Mouse (Mus musculus) spleen, embryonic (tissue): Measurements from ENCODE around the gene Arhgef3.

Experiments used
- CTCF ChIA-PET: fragments of 350-600 bp; sonication (Branson Sonifier 250); formaldehyde crosslinking; loops from one replicate; lab custom pipeline; 2022; lab: Charles Lee

Gene Arhgef3

DNA sequence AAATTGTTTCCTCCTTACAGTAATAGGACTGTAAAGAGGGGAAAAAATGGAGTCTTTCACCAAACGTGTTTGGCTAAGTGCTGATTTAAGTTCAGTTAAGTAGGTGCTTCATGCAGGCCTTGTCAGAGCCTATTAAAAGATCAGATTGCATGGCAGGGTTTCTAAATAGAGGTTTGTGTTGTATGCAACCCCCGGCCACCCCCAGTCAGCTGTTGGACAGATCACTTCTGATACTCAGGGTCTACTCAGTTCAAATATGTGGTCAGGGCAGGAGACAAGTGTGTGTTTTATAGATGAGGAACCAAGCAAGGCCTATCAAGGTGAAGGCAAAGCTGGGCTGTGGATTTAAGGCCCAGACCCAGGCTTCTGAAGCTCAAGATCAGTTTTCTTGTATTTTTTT, 44.1 kb downstream of the Arhgef3 start:
- CTCF ChIA-PET, result interaction anchor here (0.6 kb wide), 1 partner anchor 212 kb away, joined by 3 read pairs; no protein-coding TSS in a partner anchor

DNA sequence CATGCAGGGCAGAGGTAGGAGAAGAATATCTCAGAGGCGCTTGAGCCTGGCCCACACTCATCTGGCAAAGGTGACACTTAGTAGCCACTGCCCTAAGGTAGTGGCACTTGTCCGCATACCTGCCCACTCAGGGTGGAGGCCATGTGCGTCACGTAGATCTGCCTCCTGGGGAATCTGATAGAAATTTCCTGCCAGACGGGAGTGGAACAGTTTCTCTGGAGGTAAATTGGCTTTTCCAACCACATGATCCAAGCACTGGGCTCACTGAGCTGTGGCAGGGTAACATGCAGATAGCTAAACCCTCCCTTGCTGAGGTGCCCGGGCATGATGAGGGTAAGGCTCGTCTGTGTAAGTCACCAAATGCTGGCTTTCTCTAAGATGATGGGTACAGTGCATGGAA, 46.1 kb downstream of the Arhgef3 start:
- CTCF ChIA-PET, result no interaction called here

DNA sequence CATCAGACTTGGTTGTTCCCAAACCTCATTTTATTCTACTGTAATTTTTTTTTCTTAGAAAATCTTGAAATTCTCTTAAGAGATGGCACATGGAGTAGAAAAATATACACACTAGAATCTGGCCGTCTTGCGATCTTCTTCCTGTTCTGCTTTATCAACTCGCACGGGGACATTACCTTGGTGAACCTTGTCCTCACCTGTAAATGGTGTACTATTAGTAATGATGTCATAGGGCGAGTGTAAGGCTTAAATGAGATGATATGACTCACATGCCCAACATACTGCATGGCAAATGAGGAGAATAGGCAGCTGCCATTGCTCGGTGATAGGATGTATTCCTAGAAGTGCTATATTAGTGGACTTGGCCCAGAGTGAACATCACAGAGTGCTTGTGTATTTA, 49.9 kb downstream of the Arhgef3 start:
- CTCF ChIA-PET, result no interaction called here

DNA sequence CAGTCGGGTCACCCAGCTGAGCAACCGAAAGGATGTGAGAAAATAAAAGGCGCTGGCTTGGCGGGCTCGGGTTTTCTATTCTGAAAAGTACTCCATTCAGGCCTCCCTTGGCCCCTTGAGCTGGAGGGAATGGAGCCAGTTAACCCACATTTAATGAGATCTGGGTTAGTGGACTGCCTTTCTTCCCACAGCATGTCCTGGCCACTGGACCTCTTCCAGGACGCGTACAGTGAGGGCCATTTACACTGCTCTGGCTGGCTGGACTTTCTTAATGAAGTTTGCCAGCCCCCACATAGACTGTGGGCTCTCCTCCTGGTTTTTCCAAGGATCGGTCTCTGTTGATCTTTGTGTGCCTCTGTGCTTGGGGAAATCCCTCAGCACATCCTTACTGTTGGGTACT, 52.1 kb downstream of the Arhgef3 start:
- CTCF ChIA-PET, result no interaction called here

DNA sequence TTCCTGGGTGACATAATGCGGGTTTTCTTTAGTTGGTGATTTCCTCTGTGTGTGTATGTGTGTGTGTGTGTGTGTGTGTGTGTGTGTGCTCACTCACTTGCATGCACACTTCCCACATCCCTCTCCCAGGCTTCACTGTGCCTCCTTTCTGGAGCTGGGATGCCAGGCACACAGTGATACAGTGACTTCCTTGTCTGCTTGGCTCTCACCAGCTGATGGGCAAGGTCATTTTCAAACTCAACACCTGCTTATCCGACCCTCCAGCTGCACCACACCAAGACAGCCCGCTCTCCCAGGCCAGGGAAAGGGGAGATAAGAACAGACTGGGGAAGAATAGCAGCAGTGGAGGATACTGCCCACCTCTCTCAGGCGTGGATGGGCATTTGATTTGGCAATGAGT, 52.5 kb downstream of the Arhgef3 start:
- CTCF ChIA-PET, result no interaction called here

DNA sequence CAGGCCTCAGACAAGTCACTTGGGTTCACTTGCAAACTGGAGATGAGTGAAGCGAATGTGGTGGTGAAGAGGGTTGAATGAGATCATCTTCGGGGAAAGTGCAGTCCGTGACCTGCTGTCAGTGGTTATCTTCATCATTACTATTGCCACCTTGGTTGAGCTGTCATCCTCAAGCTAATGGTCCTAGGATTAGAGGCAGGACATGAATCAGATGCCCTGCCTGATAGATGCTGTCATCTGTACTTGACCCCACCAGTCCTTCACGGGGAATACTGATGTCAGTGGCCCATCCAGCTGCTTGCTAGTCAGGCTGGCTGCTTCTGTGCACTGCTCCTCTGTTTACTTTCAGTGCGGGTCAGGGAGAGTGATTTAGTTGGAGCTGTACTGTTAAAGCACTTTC, 53.7 kb downstream of the Arhgef3 start:
- CTCF ChIA-PET, result interaction anchor here (0.6 kb wide), 1 partner anchor 450 kb away, joined by 9 read pairs; no protein-coding TSS in a partner anchor

DNA sequence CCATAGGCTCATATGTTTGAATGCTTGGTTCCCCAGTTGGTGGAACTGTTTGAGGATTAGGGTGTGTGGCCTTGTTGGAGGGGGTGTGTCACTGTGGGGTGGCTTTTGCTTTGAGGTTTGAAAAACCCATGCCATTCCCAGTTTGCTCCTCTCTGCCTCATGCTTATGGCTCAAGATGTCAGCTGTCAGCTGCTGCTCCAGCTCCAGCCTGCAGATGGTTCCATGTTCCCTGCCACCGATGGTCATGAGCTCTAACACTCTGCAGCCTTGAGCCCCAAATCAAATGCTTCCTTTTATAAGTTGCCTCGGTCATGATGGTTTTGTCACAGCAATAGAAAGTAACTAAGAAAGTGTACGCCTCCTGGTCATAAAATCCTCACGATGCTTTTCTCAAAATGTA, 54.6 kb downstream of the Arhgef3 start:
- CTCF ChIA-PET, result no interaction called here

DNA sequence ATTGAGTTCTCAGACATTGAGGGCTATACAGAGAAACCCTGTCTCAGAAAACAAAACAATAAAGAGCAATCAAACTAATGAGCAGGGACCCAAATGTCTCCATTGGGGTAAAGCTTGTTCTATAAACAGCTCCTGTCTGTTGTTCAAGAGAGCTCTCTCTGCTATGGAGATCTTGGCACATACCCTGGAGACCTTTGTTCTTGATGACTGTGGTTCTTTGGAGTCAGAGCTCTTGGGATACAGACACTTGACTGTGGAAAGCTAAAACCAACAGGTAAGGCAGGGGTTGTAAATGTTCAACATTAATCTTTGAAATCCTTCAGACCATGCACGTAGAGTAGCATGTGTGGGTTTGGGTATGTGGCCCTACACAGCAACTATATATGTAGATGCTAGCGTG, 55.7 kb downstream of the Arhgef3 start:
- CTCF ChIA-PET, result no interaction called here

DNA sequence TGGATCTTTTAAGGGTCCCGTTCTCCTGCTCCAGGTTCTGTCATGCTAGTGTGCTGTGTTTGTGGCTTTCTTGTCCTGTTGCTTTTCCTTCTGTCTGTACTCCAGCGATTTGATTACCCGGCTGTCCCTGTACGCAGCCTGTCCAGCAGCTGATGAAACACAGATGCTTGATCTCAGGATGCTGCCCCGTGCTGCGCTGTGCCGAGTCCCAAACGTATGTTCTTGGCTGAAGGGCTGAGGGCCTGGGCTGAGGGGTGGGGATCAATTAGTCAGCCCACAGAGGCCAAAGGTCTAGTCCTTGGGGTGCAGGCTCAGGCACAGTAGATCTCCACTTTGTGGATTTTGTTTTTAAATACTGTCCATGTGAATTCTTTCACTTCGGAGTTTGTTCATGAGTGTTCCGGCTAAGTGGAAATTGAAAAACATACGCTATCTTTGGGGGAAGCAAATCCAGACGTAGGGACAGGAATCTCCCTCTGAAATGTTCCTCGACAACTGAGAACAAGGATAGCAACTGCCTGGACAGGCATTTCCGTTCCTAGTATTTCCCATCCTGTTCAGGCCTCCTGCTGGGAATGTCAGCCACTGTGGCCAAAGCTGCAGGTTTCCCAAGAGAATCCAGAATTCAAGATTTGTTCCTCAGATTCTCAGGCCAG, 56.6 kb downstream of the Arhgef3 start:
- CTCF ChIA-PET, result interaction anchor here (0.5 kb wide), 1 partner anchor 90 kb away, joined by 3 read pairs; no protein-coding TSS in a partner anchor

DNA sequence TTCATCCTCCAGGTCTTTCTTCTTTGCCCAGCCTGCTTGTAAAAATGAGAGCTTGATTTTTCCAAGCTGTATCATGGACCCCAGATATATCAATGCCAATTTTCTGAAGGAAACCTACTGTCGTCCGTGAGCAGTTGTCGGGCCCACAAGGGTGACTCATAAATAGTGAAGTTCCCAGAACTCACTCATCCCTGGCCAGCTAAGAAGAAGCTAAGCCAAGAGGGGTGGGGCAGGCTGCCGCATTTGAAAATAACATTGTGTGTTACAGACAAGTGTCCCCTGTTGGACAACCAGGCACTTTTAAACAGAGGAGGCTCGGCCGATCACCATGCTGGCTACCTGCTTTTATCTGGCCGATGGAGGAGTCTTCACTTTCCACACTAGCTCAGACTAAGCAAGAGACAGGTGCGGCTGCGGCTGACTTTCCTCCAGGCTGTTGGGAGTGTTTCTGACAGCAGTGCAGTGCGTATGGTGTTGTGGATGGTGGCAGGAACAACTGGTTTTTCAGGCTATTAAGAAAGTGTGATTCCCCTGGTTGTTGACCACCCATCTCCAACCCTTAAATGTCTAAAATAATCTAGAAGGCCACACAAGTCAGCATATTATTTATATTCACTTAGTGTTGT, 58.6 kb downstream of the Arhgef3 start:
- CTCF ChIA-PET, result no interaction called here

DNA sequence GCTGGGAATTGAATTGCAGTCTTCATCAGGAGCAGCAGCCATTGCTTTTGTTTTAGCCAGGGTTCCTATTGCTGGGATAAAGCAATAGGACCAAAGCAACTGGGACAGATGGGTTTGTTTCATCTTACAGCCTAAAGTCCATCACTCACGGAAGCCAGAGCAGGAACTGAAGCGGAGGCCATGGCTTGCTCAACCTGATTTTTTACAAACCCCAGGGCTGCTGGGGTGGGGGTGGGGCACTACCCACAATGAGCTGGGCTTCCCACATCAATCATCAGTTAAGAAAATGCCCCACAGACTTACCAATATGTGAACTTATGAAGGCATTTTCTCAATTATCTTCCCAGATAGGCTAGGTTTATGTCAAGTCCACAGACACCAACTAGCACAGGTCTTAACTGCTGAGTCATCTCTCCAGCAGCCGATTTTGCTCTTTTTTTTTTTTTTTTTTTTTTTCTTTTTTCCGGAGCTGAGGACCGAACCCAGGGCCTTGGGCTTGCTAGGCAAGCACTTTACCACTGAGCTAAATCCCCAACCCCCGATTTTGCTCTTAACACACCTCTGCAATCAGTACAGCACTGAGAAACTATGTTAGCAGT, 59.6 kb downstream of the Arhgef3 start:
- CTCF ChIA-PET, result interaction anchor here (0.6 kb wide), 1 partner anchor 9 kb away, joined by 6 read pairs; no protein-coding TSS in a partner anchor

DNA sequence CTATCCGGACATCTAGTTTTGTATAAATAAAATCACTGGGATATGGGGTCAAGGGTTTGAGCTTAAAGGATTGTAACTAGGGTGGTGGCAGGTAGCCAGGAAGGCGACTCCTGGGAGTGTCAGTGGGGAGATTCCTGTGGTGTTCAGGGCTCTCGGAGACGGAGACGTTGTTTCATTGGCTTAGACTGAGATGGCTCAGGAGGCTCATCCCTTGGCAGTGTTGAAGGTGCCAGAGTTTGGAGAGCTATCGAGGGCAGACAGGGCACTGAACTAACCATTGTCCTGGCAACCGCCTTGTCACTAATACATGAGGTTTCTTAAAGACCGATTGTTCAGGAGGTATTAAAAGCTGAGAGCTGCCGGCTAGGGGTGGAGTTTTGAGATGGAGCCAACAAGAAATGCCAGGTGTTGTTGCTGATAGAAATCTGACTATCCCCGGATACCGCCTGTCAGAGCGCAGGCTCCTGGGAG, 60.2 kb downstream of the Arhgef3 start:
- CTCF ChIA-PET, result interaction anchor here (0.6 kb wide), 1 partner anchor 8 kb away, joined by 6 read pairs; no protein-coding TSS in a partner anchor

DNA sequence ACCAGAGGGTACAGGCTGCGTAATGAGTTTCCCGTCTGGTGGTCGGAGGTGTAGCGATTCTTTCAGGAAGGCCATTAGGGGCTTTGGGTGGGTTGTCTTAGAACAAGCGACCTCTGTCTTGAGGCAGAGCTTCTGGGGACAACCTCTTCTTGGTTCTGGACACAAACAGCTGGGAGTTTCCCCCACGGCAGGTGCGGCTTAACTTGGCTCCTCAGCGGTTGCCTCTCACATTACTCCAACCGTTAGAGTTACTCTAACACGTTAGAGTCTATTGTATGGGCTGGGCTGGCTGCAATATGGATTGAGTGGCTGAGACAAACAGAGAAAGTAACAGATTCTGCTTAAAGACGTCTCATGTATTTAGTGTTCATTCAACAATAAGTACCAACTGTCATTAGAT, 60.6 kb downstream of the Arhgef3 start:
- CTCF ChIA-PET, result no interaction called here

DNA sequence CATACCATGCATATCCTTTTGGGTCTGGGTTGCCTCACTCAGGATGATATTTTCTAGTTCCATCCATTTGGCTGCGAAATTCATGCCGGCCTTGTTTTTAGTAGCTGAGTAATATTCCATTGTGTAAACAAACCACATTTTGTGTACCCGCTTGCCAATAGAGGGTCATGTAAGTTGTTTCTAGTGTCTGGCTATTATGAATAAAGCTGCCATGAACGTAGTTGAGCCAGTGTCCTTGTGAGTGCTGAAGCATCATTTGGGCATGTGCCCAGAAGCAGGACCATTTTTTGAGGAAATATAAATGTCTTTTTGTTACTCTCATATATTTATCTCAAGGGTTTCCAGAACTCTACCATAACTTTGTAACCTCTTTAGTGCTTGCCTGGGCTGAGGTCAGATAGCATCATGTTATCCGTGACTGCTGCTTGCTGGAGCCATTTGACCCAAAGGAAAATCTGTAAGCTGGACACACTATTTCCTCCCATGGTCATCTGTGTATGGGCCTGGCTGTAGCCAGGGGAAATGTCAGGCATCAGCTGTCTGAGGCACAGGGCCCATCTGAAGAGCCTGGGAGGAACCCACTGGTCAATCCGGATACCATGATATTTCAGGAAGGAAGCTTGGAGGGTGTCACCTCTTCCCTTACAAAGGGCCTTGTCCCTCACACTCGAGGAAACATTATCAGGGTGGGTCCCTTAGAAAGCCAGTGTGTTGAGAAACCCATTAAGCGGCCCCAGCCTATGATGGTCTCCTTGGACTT, 63.3 kb downstream of the Arhgef3 start:
- CTCF ChIA-PET, result no interaction called here

DNA sequence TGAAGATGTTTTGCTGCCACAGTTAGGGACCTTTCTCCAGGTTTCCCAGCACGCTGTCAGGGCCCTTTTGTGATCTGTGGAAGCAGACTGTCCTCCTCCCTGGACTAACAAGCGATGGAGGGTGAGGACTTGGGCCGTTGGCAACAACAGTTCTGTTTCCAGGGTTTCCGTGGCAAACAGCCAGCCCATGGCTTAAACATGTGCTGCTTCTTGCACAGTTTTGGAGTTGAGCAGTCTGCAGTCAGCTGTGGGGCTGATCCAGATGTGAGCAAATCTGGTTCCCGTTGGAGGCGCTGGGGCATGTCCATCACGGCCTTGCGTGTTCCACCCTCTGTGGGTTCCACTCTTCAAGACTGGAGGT, 63.8 kb downstream of the Arhgef3 start:
- CTCF ChIA-PET, result no interaction called here

DNA sequence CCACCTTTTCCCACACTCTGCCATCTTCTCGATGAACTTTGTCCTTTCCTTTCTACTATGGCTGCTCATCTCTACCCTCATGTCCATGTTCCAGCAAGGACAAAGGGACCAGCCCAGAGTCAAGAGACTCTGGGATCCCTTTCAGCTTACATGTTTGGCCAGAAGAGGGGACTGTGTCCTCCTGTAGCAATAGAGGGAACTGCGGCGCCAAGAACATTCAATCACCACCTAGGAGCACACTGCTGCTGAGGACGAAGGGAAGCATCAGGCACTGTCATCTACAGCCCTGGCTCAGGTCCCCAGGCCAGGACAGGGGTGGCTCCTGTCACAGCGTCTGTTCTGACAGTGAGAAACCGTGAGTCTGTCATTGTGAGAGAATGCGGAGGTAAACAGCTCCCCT, 65.1 kb downstream of the Arhgef3 start:
- CTCF ChIA-PET, result interaction anchor here (0.6 kb wide), 1 partner anchor 1666 kb away, joined by 10 read pairs; no protein-coding TSS in a partner anchor

DNA sequence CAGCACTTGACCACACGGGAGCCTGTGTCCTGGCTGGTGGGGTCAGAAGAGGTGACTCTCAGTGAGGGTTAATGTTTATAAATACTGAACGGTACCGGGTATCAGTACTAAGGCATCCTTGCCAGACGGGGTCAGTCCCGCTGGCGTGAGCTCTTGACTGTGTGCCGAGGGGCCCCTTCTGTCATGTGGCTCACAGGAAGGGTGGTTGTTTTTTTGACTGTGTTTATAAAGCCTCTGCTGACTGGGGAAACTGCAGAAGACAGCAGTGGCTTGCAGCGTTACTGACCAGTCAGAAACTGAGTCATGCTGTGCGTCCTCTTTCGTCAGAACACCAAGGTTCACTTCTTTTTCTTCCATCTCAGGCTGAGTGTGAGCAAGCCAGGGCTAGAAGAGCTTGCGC, 67.4 kb downstream of the Arhgef3 start:
- CTCF ChIA-PET, result interaction anchor here (0.6 kb wide), 1 partner anchor 280 kb away, joined by 3 read pairs; no protein-coding TSS in a partner anchor

DNA sequence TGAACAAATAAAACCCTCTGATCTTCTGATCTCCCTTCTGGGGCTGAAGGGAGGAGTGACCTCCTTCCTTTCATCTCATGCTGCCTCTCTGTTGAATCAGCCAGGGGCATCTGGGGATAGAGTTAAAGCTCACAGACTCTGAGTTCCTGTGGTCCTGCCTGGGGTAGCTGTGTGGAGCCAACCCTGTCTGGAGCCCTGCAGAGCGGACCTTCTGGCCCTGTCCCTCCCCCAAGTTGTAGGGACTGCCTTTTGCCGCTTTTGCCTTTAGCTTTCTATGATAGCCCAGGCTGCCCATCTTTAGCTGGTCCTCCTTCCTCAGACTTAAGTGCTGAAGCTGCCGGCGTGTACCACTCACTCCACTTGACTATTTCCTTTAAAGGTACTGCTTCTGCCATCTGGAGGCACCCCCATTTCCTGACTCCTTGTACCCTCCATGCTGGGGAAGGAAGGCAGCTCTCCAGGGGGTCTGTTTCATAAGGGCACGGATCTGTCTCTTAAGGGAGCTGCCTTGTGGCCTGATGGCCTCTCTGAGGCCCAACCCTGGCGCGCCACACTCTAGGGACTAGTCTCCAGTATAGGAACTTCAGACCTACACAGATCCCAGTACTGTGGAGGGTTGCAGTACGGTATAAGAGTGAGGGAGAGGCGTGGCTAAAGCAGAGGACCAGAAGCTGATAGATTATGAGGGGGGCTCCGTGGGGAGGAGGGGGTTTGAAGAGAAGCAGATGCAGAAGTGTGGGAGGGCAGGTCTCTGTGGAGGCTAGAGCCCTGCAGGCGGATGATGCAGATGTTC, 68.1 kb downstream of the Arhgef3 start:
- CTCF ChIA-PET, result interaction anchor here (0.5 to 0.6 kb wide), 4 partner anchors 8 to 279 kb away, joined by 3 to 6 read pairs (median 4); no protein-coding TSS in a partner anchor

DNA sequence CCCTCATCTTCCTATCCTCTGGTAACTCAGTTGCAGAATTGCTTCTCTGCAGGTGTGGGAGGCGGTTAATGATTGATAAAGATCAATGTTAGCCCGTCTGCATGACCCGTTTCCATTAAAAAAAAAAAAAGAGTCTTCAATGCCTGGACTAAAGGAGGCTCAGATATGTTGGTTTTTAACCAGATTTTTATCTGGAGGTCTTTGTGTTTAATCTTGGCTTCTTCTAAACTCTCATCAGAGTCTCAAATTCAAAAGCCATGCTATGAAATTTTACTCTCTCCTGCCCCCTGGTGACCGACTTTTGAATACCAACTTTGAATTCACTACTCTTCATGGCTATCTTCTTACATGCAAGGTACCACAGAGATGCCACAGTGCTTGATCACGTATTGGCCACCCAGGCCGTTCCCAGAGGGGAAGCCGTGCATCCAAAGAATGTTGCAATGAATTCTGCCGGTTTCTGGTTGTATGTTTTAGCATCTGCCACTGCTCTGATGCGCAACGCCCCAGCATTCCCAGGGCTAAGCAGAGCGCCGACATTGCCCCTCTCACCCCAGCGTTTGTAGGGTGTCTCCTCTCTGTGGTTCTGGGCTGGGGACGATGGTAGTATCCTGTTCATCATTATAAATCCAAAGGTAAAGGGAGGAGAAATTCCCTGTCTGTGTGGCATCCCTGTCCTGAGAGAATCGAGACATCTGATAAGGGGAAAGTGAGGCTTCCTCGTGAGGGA, 69.0 kb downstream of the Arhgef3 start:
- CTCF ChIA-PET, result interaction anchor here (0.6 kb wide), 1 partner anchor 9 kb away, joined by 6 read pairs; no protein-coding TSS in a partner anchor

DNA sequence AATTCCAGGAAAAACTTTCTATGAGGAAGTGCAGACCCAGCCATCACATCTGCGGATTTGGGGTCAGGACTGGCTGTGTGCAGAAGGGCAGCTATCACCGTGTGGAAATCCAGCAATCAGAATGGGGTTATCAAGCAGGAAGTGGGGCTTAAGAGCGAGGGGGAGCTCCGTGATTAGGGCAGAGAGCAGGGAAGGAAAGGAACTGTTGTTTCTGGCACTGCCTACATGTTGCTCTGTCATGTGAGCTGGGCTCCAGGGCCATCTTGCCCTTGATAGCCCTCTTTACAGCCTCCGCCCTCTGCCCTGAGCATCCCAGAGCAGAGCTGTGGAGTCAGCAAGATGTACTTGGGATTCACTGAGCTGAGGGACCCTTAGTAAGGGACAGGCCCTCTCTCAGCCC, 71.2 kb downstream of the Arhgef3 start:
- CTCF ChIA-PET, result interaction anchor here (0.8 to 2.8 kb wide), 2 partner anchors 18 to 228 kb away, joined by 8 to 9 read pairs; no protein-coding TSS in a partner anchor
